Mouse (Mus musculus): ENCODE results near the gene Ccnh. TPM values are rescaled to one million over a fixed set of nuclear protein-coding genes. Genes with fewer than 3 reads are reported as not detected.

Ccnh gene
- polyA plus RNA-seq, 1 experiment from 2014 or later = 108 TPM

DNA sequence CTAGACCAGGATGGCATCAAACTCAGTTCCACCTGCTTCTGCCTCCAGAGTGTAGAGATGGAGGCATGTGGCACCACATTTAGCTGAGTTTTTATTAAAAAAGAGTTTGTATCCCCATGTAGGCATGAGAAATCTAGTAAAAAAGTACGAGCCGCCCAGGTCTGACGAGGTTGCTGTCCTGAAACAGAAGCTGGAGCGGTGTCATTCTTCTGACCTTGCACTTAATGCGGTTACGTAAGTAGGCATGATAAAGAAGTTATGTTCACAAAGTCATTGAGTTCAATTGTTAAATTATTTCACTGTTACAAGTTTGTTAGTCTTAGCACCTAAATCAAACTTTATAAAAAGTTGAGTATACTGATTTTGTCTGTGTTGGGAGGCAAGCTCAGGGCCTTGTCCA is 19.4 kb downstream of the Ccnh start:
- H3K4me1 ChIP-seq (ENCODE audit: control insufficient read depth, insufficient read depth, low read length) = no peaks in the 10 kb centered on the region
- peaks cover 37% of the 10 kb centered on the region for H3K36me3 ChIP-seq (ENCODE audit: control insufficient read depth, insufficient read depth, low read length)
- 96% methylated on average over 6 of the region's 6 CpGs for WGBS

DNA sequence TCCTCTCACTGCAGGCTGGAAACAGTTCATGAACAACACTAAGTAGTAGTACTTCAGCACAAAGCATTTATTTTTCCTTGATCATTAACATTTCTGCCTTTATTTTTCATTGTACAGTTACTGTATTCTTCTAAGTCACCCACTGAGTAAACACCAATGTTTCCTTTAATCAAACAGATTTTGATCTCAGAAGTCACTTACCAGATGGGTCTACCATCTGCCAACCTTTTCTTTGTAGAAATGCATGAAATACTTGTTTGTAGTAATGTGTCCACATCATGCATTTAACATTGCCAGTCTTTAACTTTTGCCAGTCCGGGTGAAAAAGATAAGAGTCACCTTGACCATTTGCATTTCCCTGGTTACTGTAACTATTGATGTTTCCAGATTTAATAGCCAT is 21.1 kb downstream of the Ccnh start:
- DNase-seq = no peak

More for the DNA sequence above, 19.4 kb downstream of the Ccnh start:
- Histone ChIP-seq H3K9me3 (ENCODE audit: control insufficient read depth, low read length) (no peaks in the 10 kb centered on the region), H3K9ac (replicated peaks; ENCODE audit: low read length) (no peak overlapping the region), H3K27ac (replicated peaks; ENCODE audit: low read depth, low read length) (no peak overlapping the region), H3K4me3 (replicated peaks; ENCODE audit: low read depth, low read length) (no peak overlapping the region), H3K4me2 (ENCODE audit: low read length) (no peak overlapping the region), H3K27me3 (ENCODE audit: control insufficient read depth, insufficient read depth, low read length) (no peaks in the 10 kb centered on the region)
- DNase-seq = no peak
- no peak for ATAC-seq (ENCODE audit: low FRiP score, low TSS enrichment)

DNA sequence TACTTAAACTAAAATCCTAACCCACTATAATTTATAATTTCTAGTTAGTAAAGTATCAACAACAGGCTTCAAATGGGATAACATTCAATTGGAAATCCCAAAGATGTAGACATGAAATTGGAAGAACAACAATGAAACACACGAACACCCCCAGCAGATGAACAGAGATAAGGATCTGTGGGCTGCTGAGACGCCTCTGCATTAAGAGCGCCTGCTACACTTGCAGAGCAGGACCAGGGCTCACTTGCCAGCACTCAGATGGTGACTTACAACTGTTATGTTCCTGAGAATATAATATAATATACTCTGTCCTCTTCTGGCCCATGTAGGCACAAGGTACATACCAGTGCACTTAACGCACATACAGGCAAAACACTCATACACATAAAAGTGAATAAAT is 29.4 kb downstream of the Ccnh start:
- no peaks in the 10 kb centered on the region for H3K27me3 ChIP-seq (ENCODE audit: control insufficient read depth, insufficient read depth, low read length)
- no peaks in the 10 kb centered on the region for H3K4me1 ChIP-seq (ENCODE audit: control insufficient read depth, insufficient read depth, low read length)
- no peak overlapping the region for H3K27ac ChIP-seq (replicated peaks; ENCODE audit: low read depth, low read length)
- H3K4me2 ChIP-seq (ENCODE audit: low read length) = no peak overlapping the region
- DNase-seq (no peak), ATAC-seq (ENCODE audit: low FRiP score, low TSS enrichment) (no peak)
- no peak overlapping the region for H3K9ac ChIP-seq (replicated peaks; ENCODE audit: low read length)
- peaks cover 46% of the 10 kb centered on the region for H3K36me3 ChIP-seq (ENCODE audit: control insufficient read depth, insufficient read depth, low read length)
- WGBS = 87% methylated on average over 4 of the region's 4 CpGs
- H3K9me3 ChIP-seq (ENCODE audit: control insufficient read depth, low read length) = no peaks in the 10 kb centered on the region
- no peak overlapping the region for H3K4me3 ChIP-seq (replicated peaks; ENCODE audit: low read depth, low read length)

More for the DNA sequence above, 21.1 kb downstream of the Ccnh start:
- Histone ChIP-seq H3K27ac (replicated peaks; ENCODE audit: low read depth, low read length) (no peak overlapping the region), H3K4me1 (ENCODE audit: control insufficient read depth, insufficient read depth, low read length) (no peaks in the 10 kb centered on the region), H3K27me3 (ENCODE audit: control insufficient read depth, insufficient read depth, low read length) (no peaks in the 10 kb centered on the region), H3K4me3 (replicated peaks; ENCODE audit: low read depth, low read length) (no peak overlapping the region), H3K4me2 (ENCODE audit: low read length) (no peak overlapping the region), H3K9me3 (ENCODE audit: control insufficient read depth, low read length) (no peaks in the 10 kb centered on the region), H3K9ac (replicated peaks; ENCODE audit: low read length) (no peak overlapping the region), H3K36me3 (ENCODE audit: control insufficient read depth, insufficient read depth, low read length) (peaks cover 38% of the 10 kb centered on the region)
- no peak for ATAC-seq (ENCODE audit: low FRiP score, low TSS enrichment)
- 68% methylated on average over 1 of the region's 1 CpGs for WGBS

DNA sequence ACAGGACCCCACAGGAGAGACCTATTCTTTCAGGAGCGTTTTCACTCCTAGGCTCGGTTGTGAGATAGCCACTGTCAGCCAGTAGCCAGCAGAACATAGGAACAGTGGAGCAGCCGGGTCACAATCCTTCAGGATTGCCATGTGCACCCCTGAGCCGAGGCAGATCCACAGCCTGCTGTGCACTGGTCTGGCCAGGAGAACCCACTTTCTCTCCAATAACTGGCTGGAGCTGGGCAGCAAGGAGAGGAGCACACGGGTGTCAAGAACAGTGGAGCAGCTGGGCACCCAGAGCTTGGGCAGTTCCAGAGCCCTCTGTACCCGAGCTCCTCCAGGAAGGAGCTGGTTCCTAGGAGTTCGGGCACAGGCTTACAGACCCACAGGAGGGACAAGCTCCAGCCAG is 49.6 kb downstream of the Ccnh start:
- no peak overlapping the region for H3K4me3 ChIP-seq (replicated peaks; ENCODE audit: low read depth, low read length)
- no peak for ATAC-seq (ENCODE audit: low FRiP score, low TSS enrichment)
- WGBS = 94% methylated on average over 7 of the region's 7 CpGs
- no peak for DNase-seq
- H3K4me2 ChIP-seq (ENCODE audit: low read length) = no peak overlapping the region
- H3K27me3 ChIP-seq (ENCODE audit: control insufficient read depth, insufficient read depth, low read length) = no peaks in the 10 kb centered on the region
- H3K9me3 ChIP-seq (ENCODE audit: control insufficient read depth, low read length) = no peaks in the 10 kb centered on the region
- H3K27ac ChIP-seq (replicated peaks; ENCODE audit: low read depth, low read length) = no peak overlapping the region
- H3K4me1 ChIP-seq (ENCODE audit: control insufficient read depth, insufficient read depth, low read length) = no peaks in the 10 kb centered on the region
- peaks cover 15% of the 10 kb centered on the region for H3K36me3 ChIP-seq (ENCODE audit: control insufficient read depth, insufficient read depth, low read length)
- no peak overlapping the region for H3K9ac ChIP-seq (replicated peaks; ENCODE audit: low read length)

Other genes starting within 250 kb of the Ccnh start
- 87.3 and 90.1 TPM in 2 replicates for gene Rasa1, start 99.7 kb downstream of the Ccnh start, polyA plus RNA-seq (2014; fragmentation: Nextera tagmentation; extraction: Ambion mirVana)

All from midbrain, embryonic 14.5 days (tissue).